Mouse (Mus musculus): Measurements from ENCODE around the gene Fam174b. TPM values are rescaled to one million over a fixed set of nuclear protein-coding genes. Genes with fewer than 3 reads are reported as not detected.

The Fam174b gene
- 24.7 and 25.7 TPM in 2 replicates for polyA plus RNA-seq (2014; fragmentation: Nextera tagmentation; extraction: Ambion mirVana)

DNA sequence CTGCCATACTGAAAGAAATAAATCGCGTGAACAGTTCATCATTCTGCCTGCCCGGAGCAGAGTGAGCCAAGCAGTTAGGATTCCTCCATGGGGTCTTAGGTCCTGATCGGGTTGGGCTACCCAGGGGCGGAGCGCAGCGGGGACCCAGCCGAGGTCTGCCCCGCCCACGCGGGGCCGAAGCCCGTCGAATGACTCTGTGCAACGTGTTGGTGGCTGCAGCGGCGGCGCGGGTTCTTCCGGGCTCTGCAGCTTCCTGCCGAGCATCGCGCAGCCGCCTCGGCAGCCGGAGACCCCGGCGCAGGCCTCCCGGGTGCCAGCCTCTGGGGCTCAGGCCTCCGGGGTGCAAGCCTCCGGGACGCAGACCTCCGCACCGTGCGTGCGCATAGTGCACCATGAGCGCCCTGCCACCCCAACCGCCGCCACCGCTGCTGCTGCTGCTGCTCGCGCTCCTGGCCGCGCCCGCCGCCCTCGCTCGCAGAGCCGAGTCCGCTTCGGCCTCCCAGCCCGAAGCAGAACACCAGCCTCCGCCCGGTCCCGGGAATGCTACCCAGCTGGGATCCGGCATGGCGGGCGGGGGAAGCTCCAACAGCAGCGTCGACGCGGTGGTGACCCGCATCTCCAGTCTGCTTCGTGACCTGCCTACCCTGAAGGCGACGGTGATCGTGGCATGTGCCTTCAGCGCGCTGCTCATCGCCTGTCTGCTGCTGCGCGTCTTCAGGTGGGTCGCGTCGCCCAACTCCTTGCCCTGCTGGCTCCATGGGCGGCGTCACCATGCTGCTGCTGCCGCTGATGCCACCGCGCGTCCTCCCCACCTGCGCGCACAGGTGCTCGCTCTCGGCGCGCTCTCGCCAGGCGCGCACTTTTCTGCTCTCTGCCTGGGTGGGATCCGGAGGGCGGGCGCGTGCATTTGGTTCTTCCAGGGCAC lies at the start of gene Fam174b:
TSS of gene Fam174b (plus strand) at position 192 of the 925 bp plus-strand sequence.
- Histone ChIP-seq H3K4me2 (ENCODE audit: low read depth, severe bottlenecking) (peak within 1 kb of the TSS; percentile 99), H3K27me3 (ENCODE audit: control insufficient read depth, insufficient read depth, low read length) (peaks cover 14% of the 10 kb centered on the region; the same call in 1 of the 2 replicates), H3K27ac (replicated peaks; ENCODE audit: low read depth, low read length) (no peak within 1 kb of the TSS), H3K4me1 (ENCODE audit: control insufficient read depth, insufficient read depth, low read length) (peaks cover 4% of the 10 kb centered on the region), H3K9ac (ENCODE audit: low read length) (peak within 1 kb of the TSS; percentile 59), H3K4me3 (ENCODE audit: low read depth, low read length) (peak within 1 kb of the TSS; percentile 53), H3K9me3 (ENCODE audit: control insufficient read depth, low read length) (no peaks in the 10 kb centered on the region), H3K36me3 (ENCODE audit: control insufficient read depth, insufficient read depth, low read length) (no peaks in the 10 kb centered on the region)
- DNase-seq (ENCODE audit: low spot score) (peak; percentile 80), ATAC-seq (ENCODE audit: insufficient number of reproducible peaks, low FRiP score, low TSS enrichment, low read depth) (peak; percentile 89)
- WGBS: under 1% methylated on average over 94 of the region's 94 CpGs

DNA sequence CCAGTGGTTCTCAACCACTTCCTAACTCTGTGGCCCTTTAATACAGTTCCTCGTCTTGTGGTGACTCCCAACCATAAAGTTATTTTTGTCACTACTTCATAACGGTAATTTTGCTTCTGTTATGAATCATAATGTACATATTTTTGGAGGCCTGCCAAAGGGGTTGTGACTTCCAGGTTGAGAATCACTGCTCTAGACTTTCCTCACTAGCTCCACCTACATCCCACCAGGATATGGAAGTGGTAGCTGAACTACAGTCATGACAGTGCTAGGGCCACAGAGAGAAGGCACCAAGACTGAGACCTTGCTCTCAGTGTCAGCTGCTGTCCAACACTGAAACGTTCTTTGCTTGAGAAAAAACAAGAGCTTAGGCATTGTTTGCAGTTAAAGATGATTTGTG lies 43.0 kb upstream of the Fam174b start:
- no peak for DNase-seq (ENCODE audit: low spot score)
- H3K9me3 ChIP-seq (ENCODE audit: control insufficient read depth, low read length): no peaks in the 10 kb centered on the region
- no peaks in the 10 kb centered on the region for H3K36me3 ChIP-seq (ENCODE audit: control insufficient read depth, insufficient read depth, low read length)
- no peaks in the 10 kb centered on the region for H3K27me3 ChIP-seq (ENCODE audit: control insufficient read depth, insufficient read depth, low read length)
- H3K27ac ChIP-seq (replicated peaks; ENCODE audit: low read depth, low read length): no peak overlapping the region
- no peak for ATAC-seq (ENCODE audit: insufficient number of reproducible peaks, low FRiP score, low TSS enrichment, low read depth)
- H3K9ac ChIP-seq (ENCODE audit: low read length): no peak overlapping the region
- no peak overlapping the region for H3K4me3 ChIP-seq (ENCODE audit: low read depth, low read length)
- no peak overlapping the region for H3K4me2 ChIP-seq (ENCODE audit: low read depth, severe bottlenecking)
- WGBS: 90% methylated on average over 3 of the region's 3 CpGs
- no peaks in the 10 kb centered on the region for H3K4me1 ChIP-seq (ENCODE audit: control insufficient read depth, insufficient read depth, low read length)

DNA sequence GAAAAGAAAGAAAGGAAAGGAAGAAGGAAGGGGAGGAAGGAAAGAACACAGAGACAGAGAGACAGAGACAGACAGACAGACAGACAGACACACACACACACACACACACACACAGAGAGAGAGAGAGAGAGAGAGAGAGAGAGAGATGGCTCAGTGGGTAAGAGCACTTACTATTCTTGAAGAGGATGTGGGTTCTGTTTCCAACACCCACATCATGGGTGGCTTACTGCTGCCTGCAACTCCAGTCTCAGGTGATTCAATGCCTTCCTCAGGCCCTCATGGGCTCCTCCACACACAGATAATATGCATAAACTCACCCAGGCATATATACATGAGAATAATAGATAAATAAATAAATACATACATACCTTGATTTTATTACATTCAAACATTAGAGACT lies 35.8 kb upstream of the Fam174b start:
- Histone ChIP-seq H3K27me3 (ENCODE audit: control insufficient read depth, insufficient read depth, low read length) (no peaks in the 10 kb centered on the region), H3K9me3 (ENCODE audit: control insufficient read depth, low read length) (no peaks in the 10 kb centered on the region), H3K9ac (ENCODE audit: low read length) (no peak overlapping the region), H3K36me3 (ENCODE audit: control insufficient read depth, insufficient read depth, low read length) (no peaks in the 10 kb centered on the region), H3K4me3 (ENCODE audit: low read depth, low read length) (no peak overlapping the region), H3K4me1 (ENCODE audit: control insufficient read depth, insufficient read depth, low read length) (no peaks in the 10 kb centered on the region), H3K4me2 (ENCODE audit: low read depth, severe bottlenecking) (no peak overlapping the region), H3K27ac (replicated peaks; ENCODE audit: low read depth, low read length) (no peak overlapping the region)
- DNase-seq (ENCODE audit: low spot score) (no peak), ATAC-seq (ENCODE audit: insufficient number of reproducible peaks, low FRiP score, low TSS enrichment, low read depth) (no peak)

DNA sequence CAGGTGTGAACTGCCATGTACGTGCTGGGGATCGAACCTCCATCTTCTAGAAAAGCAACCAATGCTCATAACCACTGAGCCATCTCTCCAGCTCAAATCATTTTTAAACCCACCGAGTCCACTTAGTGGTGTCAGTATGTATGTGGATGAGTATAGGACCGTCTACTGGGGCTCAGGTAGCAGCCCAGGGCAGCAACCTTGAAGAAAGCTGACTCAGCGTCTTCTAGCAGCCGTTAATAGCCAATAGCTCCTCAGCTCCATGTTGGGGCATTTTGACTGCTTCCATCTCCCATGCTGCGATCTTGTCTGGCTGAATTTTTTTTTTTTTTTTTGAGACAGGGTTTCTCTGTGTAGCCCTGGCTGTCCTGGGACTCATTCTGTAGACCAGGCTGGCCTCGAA lies 26.6 kb upstream of the Fam174b start:
- H3K4me3 ChIP-seq (ENCODE audit: low read depth, low read length): no peak overlapping the region
- no peak overlapping the region for H3K27ac ChIP-seq (replicated peaks; ENCODE audit: low read depth, low read length)
- ATAC-seq (ENCODE audit: insufficient number of reproducible peaks, low FRiP score, low TSS enrichment, low read depth) (no peak), DNase-seq (ENCODE audit: low spot score) (no peak)
- H3K27me3 ChIP-seq (ENCODE audit: control insufficient read depth, insufficient read depth, low read length): no peaks in the 10 kb centered on the region
- no peak overlapping the region for H3K9ac ChIP-seq (ENCODE audit: low read length)
- H3K36me3 ChIP-seq (ENCODE audit: control insufficient read depth, insufficient read depth, low read length): no peaks in the 10 kb centered on the region
- no peaks in the 10 kb centered on the region for H3K9me3 ChIP-seq (ENCODE audit: control insufficient read depth, low read length)
- WGBS: 91% methylated on average over 8 of the region's 8 CpGs
- 0 out of 2 replicates have a peak, but pooled peaks cover 2% of the 10 kb centered on the region for H3K4me1 ChIP-seq (ENCODE audit: control insufficient read depth, insufficient read depth, low read length)
- no peak overlapping the region for H3K4me2 ChIP-seq (ENCODE audit: low read depth, severe bottlenecking)

DNA sequence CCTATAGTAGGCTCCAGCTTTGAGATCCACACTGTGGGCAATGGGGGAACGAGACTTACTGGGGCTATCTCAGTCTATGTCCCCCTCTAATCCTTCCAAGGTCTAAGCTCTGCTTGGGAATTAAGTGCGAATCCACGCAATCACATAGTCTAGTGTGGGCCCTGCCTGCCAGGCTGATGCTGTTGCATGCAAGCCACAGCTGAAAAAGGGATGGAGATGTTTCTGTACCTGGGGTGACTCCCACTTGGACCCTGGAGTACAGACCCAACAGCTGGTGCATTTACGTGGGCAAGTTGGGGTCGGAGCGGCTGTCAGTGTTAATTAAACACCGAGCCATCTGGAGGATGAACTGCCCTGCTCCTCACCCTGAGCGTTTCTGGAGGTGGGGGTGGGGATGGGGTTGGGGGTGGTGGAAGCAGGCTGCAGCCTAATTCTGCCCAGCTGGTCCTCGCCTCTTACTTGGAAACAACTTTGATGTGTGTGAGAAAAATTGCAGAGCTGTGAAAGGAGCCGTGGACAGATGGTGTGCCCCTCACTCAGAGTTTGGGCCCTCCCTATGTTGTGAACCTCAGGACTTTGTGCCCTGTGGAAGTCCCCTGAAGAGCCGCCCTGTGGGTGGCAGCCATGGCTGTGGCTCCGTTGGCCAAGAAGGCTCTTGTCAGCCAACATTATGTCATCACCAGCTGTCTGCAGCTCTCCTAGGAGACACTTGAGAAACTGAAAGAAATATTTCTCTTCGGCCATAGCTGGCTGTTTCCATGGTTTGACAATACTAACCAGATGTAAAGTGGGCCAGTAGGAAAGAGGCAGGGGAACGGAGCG lies 24.0 kb upstream of the Fam174b start:
- Histone ChIP-seq H3K27me3 (ENCODE audit: control insufficient read depth, insufficient read depth, low read length) (no peaks in the 10 kb centered on the region), H3K4me1 (ENCODE audit: control insufficient read depth, insufficient read depth, low read length) (0 out of 2 replicates have a peak, but pooled peaks cover 2% of the 10 kb centered on the region), H3K36me3 (ENCODE audit: control insufficient read depth, insufficient read depth, low read length) (no peaks in the 10 kb centered on the region), H3K9me3 (ENCODE audit: control insufficient read depth, low read length) (no peaks in the 10 kb centered on the region), H3K27ac (replicated peaks; ENCODE audit: low read depth, low read length) (no peak overlapping the region), H3K4me2 (ENCODE audit: low read depth, severe bottlenecking) (no peak overlapping the region), H3K9ac (ENCODE audit: low read length) (no peak overlapping the region), H3K4me3 (ENCODE audit: low read depth, low read length) (no peak overlapping the region)
- ATAC-seq (ENCODE audit: insufficient number of reproducible peaks, low FRiP score, low TSS enrichment, low read depth) (peak; percentile 72; the same call in 1 of the 2 replicates), DNase-seq (ENCODE audit: low spot score) (peak; percentile 43)
- 28% methylated on average over 15 of the region's 15 CpGs for WGBS

DNA sequence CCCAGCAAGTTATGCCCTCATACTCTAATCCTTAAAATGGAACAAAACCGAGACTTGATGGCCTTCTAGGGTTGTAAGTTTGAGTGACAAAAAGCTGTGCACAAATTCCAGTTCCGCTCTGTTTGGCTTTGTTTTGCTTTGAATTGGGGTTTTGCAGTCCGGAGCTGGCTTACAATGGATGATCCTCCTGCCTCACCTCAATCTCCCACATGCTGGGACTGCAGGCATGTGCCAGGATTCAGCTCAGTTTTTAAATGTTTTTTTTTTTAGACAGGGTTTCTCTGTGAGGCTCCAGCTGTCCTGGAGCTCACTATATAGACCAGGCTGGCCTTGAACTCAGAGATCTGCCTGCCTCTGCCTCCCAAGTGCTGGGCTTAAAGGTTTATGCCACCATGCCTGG lies 23.3 kb upstream of the Fam174b start:
- no peak overlapping the region for H3K4me3 ChIP-seq (ENCODE audit: low read depth, low read length)
- WGBS: 74% methylated on average over 3 of the region's 3 CpGs
- 0 out of 2 replicates have a peak, but pooled peaks cover 2% of the 10 kb centered on the region for H3K4me1 ChIP-seq (ENCODE audit: control insufficient read depth, insufficient read depth, low read length)
- H3K4me2 ChIP-seq (ENCODE audit: low read depth, severe bottlenecking): no peak overlapping the region
- H3K27me3 ChIP-seq (ENCODE audit: control insufficient read depth, insufficient read depth, low read length): no peaks in the 10 kb centered on the region
- no peaks in the 10 kb centered on the region for H3K36me3 ChIP-seq (ENCODE audit: control insufficient read depth, insufficient read depth, low read length)
- no peak overlapping the region for H3K27ac ChIP-seq (replicated peaks; ENCODE audit: low read depth, low read length)
- ATAC-seq (ENCODE audit: insufficient number of reproducible peaks, low FRiP score, low TSS enrichment, low read depth) (no peak), DNase-seq (ENCODE audit: low spot score) (no peak)
- H3K9ac ChIP-seq (ENCODE audit: low read length): no peak overlapping the region
- no peaks in the 10 kb centered on the region for H3K9me3 ChIP-seq (ENCODE audit: control insufficient read depth, low read length)

DNA sequence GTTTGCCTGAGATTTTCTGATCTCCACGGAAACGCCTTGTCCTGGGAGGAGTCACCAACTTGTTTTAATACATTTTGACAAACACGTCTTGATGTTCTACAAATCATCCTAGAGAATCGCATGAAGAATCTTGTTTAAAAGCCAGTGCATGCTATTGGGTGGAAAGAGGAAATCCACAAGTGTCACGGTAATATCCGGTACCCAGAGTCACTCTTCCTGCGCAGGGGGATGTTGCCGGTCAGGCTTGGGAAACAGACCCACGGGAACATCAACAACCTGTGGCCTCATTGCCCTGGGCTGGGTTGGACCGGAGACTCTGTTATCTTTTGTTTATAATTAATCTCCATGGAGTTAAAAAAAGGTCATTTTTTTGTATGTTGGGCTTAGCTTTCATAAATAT lies 22.1 kb upstream of the Fam174b start:
- H3K9me3 ChIP-seq (ENCODE audit: control insufficient read depth, low read length): no peaks in the 10 kb centered on the region
- H3K4me3 ChIP-seq (ENCODE audit: low read depth, low read length): no peak overlapping the region
- no peak overlapping the region for H3K9ac ChIP-seq (ENCODE audit: low read length)
- no peak for DNase-seq (ENCODE audit: low spot score)
- no peak overlapping the region for H3K4me2 ChIP-seq (ENCODE audit: low read depth, severe bottlenecking)
- 78% methylated on average over 10 of the region's 10 CpGs for WGBS
- no peak overlapping the region for H3K27ac ChIP-seq (replicated peaks; ENCODE audit: low read depth, low read length)
- no peaks in the 10 kb centered on the region for H3K27me3 ChIP-seq (ENCODE audit: control insufficient read depth, insufficient read depth, low read length)
- 0 out of 2 replicates have a peak, but pooled peaks cover 2% of the 10 kb centered on the region for H3K4me1 ChIP-seq (ENCODE audit: control insufficient read depth, insufficient read depth, low read length)
- ATAC-seq (ENCODE audit: insufficient number of reproducible peaks, low FRiP score, low TSS enrichment, low read depth): no peak
- no peaks in the 10 kb centered on the region for H3K36me3 ChIP-seq (ENCODE audit: control insufficient read depth, insufficient read depth, low read length)

DNA sequence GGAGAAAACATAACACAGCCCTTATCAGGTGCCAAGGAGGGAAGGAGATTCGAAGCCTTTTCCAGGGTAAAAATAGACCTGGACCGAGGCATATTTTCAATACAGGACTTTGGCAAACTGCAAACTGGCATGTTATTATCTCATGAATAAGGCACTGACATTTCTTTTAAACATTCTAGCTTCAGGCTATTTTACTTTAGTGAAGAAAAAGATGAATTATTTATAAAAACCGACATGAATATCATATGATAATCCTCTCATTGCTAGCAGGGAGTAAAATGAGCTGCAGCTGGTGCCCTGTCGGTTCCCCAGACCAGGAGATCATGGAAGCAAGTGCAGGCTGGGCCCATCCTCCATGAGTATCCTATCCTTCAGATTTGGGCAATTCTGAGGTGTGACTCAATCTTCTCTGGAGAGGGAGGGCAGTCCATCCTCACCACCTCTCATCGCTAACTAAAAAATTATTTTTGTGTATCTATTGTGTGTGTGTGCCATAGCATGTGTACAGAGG lies 21.6 kb upstream of the Fam174b start:
- Histone ChIP-seq H3K27ac (replicated peaks; ENCODE audit: low read depth, low read length) (no peak overlapping the region), H3K36me3 (ENCODE audit: control insufficient read depth, insufficient read depth, low read length) (no peaks in the 10 kb centered on the region), H3K4me2 (ENCODE audit: low read depth, severe bottlenecking) (no peak overlapping the region), H3K9me3 (ENCODE audit: control insufficient read depth, low read length) (no peaks in the 10 kb centered on the region), H3K4me1 (ENCODE audit: control insufficient read depth, insufficient read depth, low read length) (0 out of 2 replicates have a peak, but pooled peaks cover 2% of the 10 kb centered on the region), H3K9ac (ENCODE audit: low read length) (no peak overlapping the region), H3K4me3 (ENCODE audit: low read depth, low read length) (no peak overlapping the region), H3K27me3 (ENCODE audit: control insufficient read depth, insufficient read depth, low read length) (no peaks in the 10 kb centered on the region)
- DNase-seq (ENCODE audit: low spot score) (no peak), ATAC-seq (ENCODE audit: insufficient number of reproducible peaks, low FRiP score, low TSS enrichment, low read depth) (no peak)
- WGBS: 77% methylated on average over 5 of the region's 5 CpGs
